Mouse (Mus musculus): Measurements from ENCODE around the gene Rab8b.
"Not testable (repeated sequence)": the region's sequence is repeated elsewhere in the genome, so short reads cannot be mapped to it uniquely, and the experiment has no call there.

The Rab8b gene

GRCm38 (mm10) chr9:66832366-66832908, 87.0 kb downstream of the Rab8b start:
- no peak for DNase-seq

- DNase-seq, result no peak
These were observed 93.5 kb downstream of the Rab8b start for GRCm38 (mm10) chr9:66825990-66826389.

GRCm38 (mm10) chr9:66822255-66822654, 97.2 kb downstream of the Rab8b start:
- DNase-seq, result not testable (repeated sequence)

GRCm38 (mm10) chr9:66820996-66821395, 98.5 kb downstream of the Rab8b start:
- no peak for DNase-seq

- DNase-seq, result no peak
These were observed 106.1 kb downstream of the Rab8b start for GRCm38 (mm10) chr9:66813392-66813791.

GRCm38 (mm10) chr9:66805951-66806350, 113.5 kb downstream of the Rab8b start:
- not testable (repeated sequence) for DNase-seq

GRCm38 (mm10) chr9:66801947-66802346, 117.5 kb downstream of the Rab8b start:
- DNase-seq, result no peak

- DNase-seq, result no peak
These were observed 122.7 kb downstream of the Rab8b start, which contains the start of gene Gm10647 for GRCm38 (mm10) chr9:66796739-66797138. TSS of gene Gm10647 (plus strand) at chr9:66797039.

GRCm38 (mm10) chr9:66795464-66796324, 123.8 kb downstream of the Rab8b start, which contains the start of gene Aph1b:
TSS of gene Aph1b (minus strand) at chr9:66795490.
- DNase-seq, result peak; percentile 99

GRCm38 (mm10) chr9:66794629-66795463, 124.6 kb downstream of the Rab8b start:
- DNase-seq, result peak; percentile 21

All from cerebellum, adult 11-12 months (tissue).